Mouse (Mus musculus) CD8-positive naive resting alpha-beta T cell, adult 2 months (primary cell): ENCODE data around the gene Defa36.
"Not testable (repeated sequence)": the region's sequence is repeated elsewhere in the genome, so short reads cannot be mapped to it uniquely, and the experiment has no call there.

Experiments used
- DNase-seq, 2 experiments: peaks; one replicate each; pipeline ENCODE4 v3.0.0; 2022; ENCODE audit warnings: low read depth in 2 of 2, low spot score in 2 of 2

Defa36 gene

GRCm38 (mm10) chr8:21427111-21427510 lies at the start of gene Defa36:
TSS of gene Defa36 (plus strand) at chr8:21427411.
- DNase-seq: not testable (repeated sequence)

GRCm38 (mm10) chr8:21378215-21378614 lies 49.0 kb upstream of the Defa36 start, which contains the start of gene Defa2:
TSS of gene Defa2 (plus strand) at chr8:21378515.
- DNase-seq: not testable (repeated sequence)

GRCm38 (mm10) chr8:21391511-21391910 lies 35.7 kb upstream of the Defa36 start, which contains the start of gene Defa33:
TSS of gene Defa33 (plus strand) at chr8:21391811.
- DNase-seq: not testable (repeated sequence)

- not testable (repeated sequence) for DNase-seq
Measured at GRCm38 (mm10) chr8:21456460-21456859, 29.2 kb downstream of the Defa36 start, which contains the start of gene Gm7849. TSS of gene Gm7849 (minus strand) at chr8:21456560.
